Mouse (Mus musculus) lung, embryonic 16.5 days (tissue): ENCODE data around the gene Immp1l. TPM values are rescaled to one million over a fixed set of nuclear protein-coding genes. Genes with fewer than 3 reads are reported as not detected.

Experiments used
- ATAC-seq: fragments of 200-750 bp; cut with Nextera tagmentation; 2 replicates; pipeline ENCODE4 v1.8.0; 2017; ENCODE audit warnings: low read depth, mild to moderate bottlenecking, moderate library complexity
- H3K27ac ChIP-seq: fragments of 300-500 bp; sonication (generic); 2 replicates; pipeline ENCODE4 v1.5.1; 2014; ENCODE audit warnings: mild to moderate bottlenecking, control low read depth, low read length
- H3K27me3 ChIP-seq: fragments of 300-500 bp; sonication (generic); 2 replicates; pipeline ENCODE4 v1.6.1; 2014; ENCODE audit warnings: low read depth, low read length, mixed read lengths; ENCODE audit not compliant: control insufficient read depth, insufficient read depth
- H3K36me3 ChIP-seq: fragments of 300-500 bp; sonication (generic); 2 replicates; pipeline ENCODE4 v1.6.1; 2014; ENCODE audit warnings: low read length; ENCODE audit not compliant: control insufficient read depth, insufficient read depth
- H3K4me1 ChIP-seq: fragments of 300-500 bp; sonication (generic); replicated peaks from 2 replicates; pipeline ENCODE4 v1.6.1; 2014; ENCODE audit warnings: low read length, mixed read lengths; ENCODE audit not compliant: control insufficient read depth, insufficient read depth
- H3K4me2 ChIP-seq: fragments of 300-500 bp; sonication (generic); 2 replicates; pipeline ENCODE4 v1.6.1; 2014; ENCODE audit warnings: low read depth, low read length, control low read depth
- H3K4me3 ChIP-seq: fragments of 300-500 bp; sonication (generic); 2 replicates; pipeline ENCODE4 v1.5.1; 2014; ENCODE audit warnings: mild to moderate bottlenecking, low read length, control low read depth
- H3K9ac ChIP-seq: fragments of 300-500 bp; sonication (generic); 2 replicates; pipeline ENCODE4 v1.6.1; 2014; ENCODE audit warnings: low read length, control low read depth
- H3K9me3 ChIP-seq: fragments of 300-500 bp; sonication (generic); 2 replicates; pipeline ENCODE4 v1.6.1; 2016; ENCODE audit warnings: low read length; ENCODE audit not compliant: control insufficient read depth
- WGBS: fragments of 180-500 bp; shearing (Covaris S2); extraction: QIAGEN DNeasy Blood & Tissue Kit; methylation state at CpG from one replicate; pipeline ENCODE4 v1.1.7; 2014; 5-methylcytosine and 5-hydroxymethylcytosine counted together
- microRNA-seq: library from miRNA; unstranded; fragments of <30 nt; microRNA quantifications from one replicate; pipeline ENCODE4, GENCODE M21; 2016
- polyA plus RNA-seq: library from polyadenylated mRNA; unstranded; fragments of >200 nt; fragmentation: Nextera tagmentation; extraction: Ambion mirVana; gene quantifications from 2 replicates; pipeline ENCODE4 v1.2.1, GENCODE M21; 2015

The Immp1l gene
- polyA plus RNA-seq, 1 experiment from 2014 or later: 123 TPM

- Histone ChIP-seq H3K27ac (no peak overlapping the region), H3K4me3 (no peak overlapping the region), H3K4me2 (no peak overlapping the region), H3K4me1 (no peaks in the 10 kb centered on the region), H3K9ac (no peak overlapping the region), H3K27me3 (no peaks in the 10 kb centered on the region), H3K36me3 (no peaks in the 10 kb centered on the region), H3K9me3 (no peaks in the 10 kb centered on the region)
- ATAC-seq: no peak
- WGBS: 27% methylated on average over 2 of the region's 2 CpGs
Measured at GRCm38 (mm10) chr2:105987999-105988398, 83.6 kb downstream of the Immp1l start.

GRCm38 (mm10) chr2:106002835-106003739, 98.6 kb downstream of the Immp1l start, which contains the start of gene Dnajc24:
Dnajc24 (minus strand) TSS chr2:106003549.
- 2% methylated on average over 44 of the region's 44 CpGs for WGBS
- no peaks in the 10 kb centered on the region for H3K9me3 ChIP-seq
- no peaks in the 10 kb centered on the region for H3K4me1 ChIP-seq
- H3K9ac ChIP-seq: peak within 1 kb of the TSS; percentile 92
- H3K4me3 ChIP-seq: peak within 1 kb of the TSS; percentile 93
- no peaks in the 10 kb centered on the region for H3K27me3 ChIP-seq
- H3K27ac ChIP-seq: peak within 1 kb of the TSS; percentile 77
- H3K36me3 ChIP-seq: no peaks in the 10 kb centered on the region
- peak; percentile 99 for ATAC-seq
- peak within 1 kb of the TSS; percentile 75 for H3K4me2 ChIP-seq

- H3K4me1 ChIP-seq: no peaks in the 10 kb centered on the region
- no peak overlapping the region for H3K4me2 ChIP-seq
- no peaks in the 10 kb centered on the region for H3K36me3 ChIP-seq
- no peak for ATAC-seq
- H3K9me3 ChIP-seq: no peaks in the 10 kb centered on the region
- WGBS: 69% methylated on average over 2 of the region's 2 CpGs
- H3K4me3 ChIP-seq: no peak overlapping the region
- H3K27ac ChIP-seq: no peak overlapping the region
- H3K27me3 ChIP-seq: no peaks in the 10 kb centered on the region
- no peak overlapping the region for H3K9ac ChIP-seq
Measured at GRCm38 (mm10) chr2:106008415-106008814, 104.0 kb downstream of the Immp1l start.

Small RNAs within 50 kb of the gene (microRNA-seq; reads per million reads assigned to microRNA genes)
- gene Gm22002: not detected

Other genes with a start within 250 kb of the Immp1l start
- 0.16 TPM in 1 of 2 replicates, not detected in the other for gene Pax6, start 235.7 kb upstream of the Immp1l start, polyA plus RNA-seq
- gene Elp4, start 74 bp upstream of the Immp1l start, polyA plus RNA-seq: 34.3 and 37.0 TPM in 2 replicates
- 35.9 and 42.8 TPM in 2 replicates for gene Dnajc24, start 98.9 kb downstream of the Immp1l start, polyA plus RNA-seq